Mouse (Mus musculus) forebrain, embryonic 16.5 days (tissue): ENCODE results near the gene Bmp15. TPM values are rescaled to one million over a fixed set of nuclear protein-coding genes. Genes with fewer than 3 reads are reported as not detected.

Experiments used
- ATAC-seq: fragments of 200-750 bp; cut with Nextera tagmentation; 2 replicates; pipeline ENCODE4 v1.8.0; 2017; ENCODE audit warnings: mild to moderate bottlenecking, moderate library complexity
- H3K27ac ChIP-seq: fragments of 300-500 bp; sonication (generic); 2 replicates; pipeline ENCODE4 v1.5.1; 2014; ENCODE audit warnings: low read length, control low read depth
- H3K27me3 ChIP-seq: fragments of 300-500 bp; sonication (generic); replicated peaks from 2 replicates; pipeline ENCODE4 v1.6.1; 2014; ENCODE audit warnings: low read length; ENCODE audit not compliant: control insufficient read depth, insufficient read depth
- H3K36me3 ChIP-seq: fragments of 300-500 bp; sonication (generic); 2 replicates; pipeline ENCODE4 v1.6.1; 2014; ENCODE audit not compliant: control insufficient read depth, insufficient read depth
- H3K4me1 ChIP-seq: fragments of 300-500 bp; sonication (generic); replicated peaks from 2 replicates; pipeline ENCODE4 v1.6.1; 2014; ENCODE audit warnings: low read length; ENCODE audit not compliant: control insufficient read depth, insufficient read depth
- H3K4me2 ChIP-seq: fragments of 300-500 bp; sonication (generic); 2 replicates; pipeline ENCODE4 v1.6.1; 2014; ENCODE audit warnings: mild to moderate bottlenecking, low read length, control low read depth
- H3K4me3 ChIP-seq: fragments of 300-500 bp; sonication (generic); replicated peaks from 2 replicates; pipeline ENCODE4 v1.5.1; 2014; ENCODE audit warnings: mild to moderate bottlenecking, low read length, control low read depth
- H3K9ac ChIP-seq: fragments of 300-500 bp; sonication (generic); replicated peaks from 2 replicates; pipeline ENCODE4 v1.6.1; 2014; ENCODE audit warnings: low read depth, low read length, control low read depth
- H3K9me3 ChIP-seq: fragments of 300-500 bp; sonication (generic); 2 replicates; pipeline ENCODE4 v1.6.1; 2016; ENCODE audit warnings: low read length; ENCODE audit not compliant: control insufficient read depth
- WGBS: fragments of 180-500 bp; shearing (Covaris S2); extraction: QIAGEN DNeasy Blood & Tissue Kit; methylation state at CpG from one replicate; pipeline ENCODE4 v1.1.7; 2014; 5-methylcytosine and 5-hydroxymethylcytosine counted together
- polyA plus RNA-seq: library from polyadenylated mRNA; unstranded; fragments of >200 nt; fragmentation: Nextera tagmentation; extraction: Ambion mirVana; gene quantifications from 2 replicates; pipeline ENCODE4 v1.2.1, GENCODE M21; 2015

The Bmp15 gene
- 0.22 and 0.25 TPM in 2 replicates for polyA plus RNA-seq

GRCm38 (mm10) chrX:6320621-6321020 is at the start of gene Bmp15:
Bmp15 (minus strand) TSS chrX:6320721.
- ATAC-seq, result no peak
- Histone ChIP-seq H3K27me3 (no peaks in the 10 kb centered on the region), H3K9me3 (no peaks in the 10 kb centered on the region), H3K36me3 (no peaks in the 10 kb centered on the region), H3K4me1 (no peaks in the 10 kb centered on the region), H3K4me3 (no peak within 1 kb of the TSS), H3K9ac (no peak within 1 kb of the TSS), H3K27ac (no peak within 1 kb of the TSS), H3K4me2 (no peak within 1 kb of the TSS)
- 85% methylated on average over 3 of the region's 3 CpGs for WGBS

- ATAC-seq, result no peak
- H3K9ac ChIP-seq, result no peak overlapping the region
Observed at GRCm38 (mm10) chrX:6368822-6369221, 48.3 kb upstream of the Bmp15 start.

GRCm38 (mm10) chrX:6357503-6358114 is 37.1 kb upstream of the Bmp15 start:
- Histone ChIP-seq H3K4me1 (no peaks in the 10 kb centered on the region), H3K4me3 (no peak overlapping the region), H3K9me3 (no peaks in the 10 kb centered on the region), H3K27me3 (no peaks in the 10 kb centered on the region), H3K9ac (no peak overlapping the region), H3K27ac (no peak overlapping the region), H3K36me3 (no peaks in the 10 kb centered on the region), H3K4me2 (no peak overlapping the region)
- ATAC-seq, result no peak
- WGBS, result 65% methylated on average over 6 of the region's 6 CpGs

More at GRCm38 (mm10) chrX:6368822-6369221, 48.3 kb upstream of the Bmp15 start:
- Histone ChIP-seq H3K4me2 (no peak overlapping the region), H3K36me3 (no peaks in the 10 kb centered on the region), H3K27me3 (no peaks in the 10 kb centered on the region), H3K27ac (no peak overlapping the region), H3K4me1 (no peaks in the 10 kb centered on the region), H3K4me3 (no peak overlapping the region), H3K9me3 (no peaks in the 10 kb centered on the region)
- WGBS, result 86% methylated on average over 1 of the region's 1 CpGs

GRCm38 (mm10) chrX:6356876-6357275 is 36.4 kb upstream of the Bmp15 start:
- no peak overlapping the region for H3K4me3 ChIP-seq
- H3K36me3 ChIP-seq, result no peaks in the 10 kb centered on the region
- no peaks in the 10 kb centered on the region for H3K4me1 ChIP-seq
- WGBS, result 79% methylated on average over 3 of the region's 3 CpGs
- no peak for ATAC-seq
- H3K9ac ChIP-seq, result no peak overlapping the region
- no peaks in the 10 kb centered on the region for H3K27me3 ChIP-seq
- H3K27ac ChIP-seq, result no peak overlapping the region
- H3K9me3 ChIP-seq, result no peaks in the 10 kb centered on the region
- no peak overlapping the region for H3K4me2 ChIP-seq

- no peaks in the 10 kb centered on the region for H3K9me3 ChIP-seq
- no peak overlapping the region for H3K27ac ChIP-seq
- no peak for ATAC-seq
- no peak overlapping the region for H3K9ac ChIP-seq
- no peak overlapping the region for H3K4me3 ChIP-seq
- H3K4me1 ChIP-seq, result no peaks in the 10 kb centered on the region
- H3K27me3 ChIP-seq, result no peaks in the 10 kb centered on the region
- no peak overlapping the region for H3K4me2 ChIP-seq
- H3K36me3 ChIP-seq, result no peaks in the 10 kb centered on the region
- 57% methylated on average over 1 of the region's 1 CpGs for WGBS
Observed at GRCm38 (mm10) chrX:6345273-6345959, 24.9 kb upstream of the Bmp15 start.

GRCm38 (mm10) chrX:6324056-6324455 is 3.5 kb upstream of the Bmp15 start:
- ATAC-seq, result no peak
- H3K9me3 ChIP-seq, result no peaks in the 10 kb centered on the region
- H3K36me3 ChIP-seq, result no peaks in the 10 kb centered on the region

GRCm38 (mm10) chrX:6317747-6318146 is 2.8 kb downstream of the Bmp15 start:
- Histone ChIP-seq H3K9me3 (no peaks in the 10 kb centered on the region), H3K4me1 (no peaks in the 10 kb centered on the region), H3K4me2 (no peak overlapping the region), H3K27ac (no peak overlapping the region), H3K9ac (no peak overlapping the region), H3K27me3 (no peaks in the 10 kb centered on the region), H3K4me3 (no peak overlapping the region), H3K36me3 (no peaks in the 10 kb centered on the region)
- 72% methylated on average over 1 of the region's 1 CpGs for WGBS
- ATAC-seq, result no peak

More at GRCm38 (mm10) chrX:6324056-6324455, 3.5 kb upstream of the Bmp15 start:
- Histone ChIP-seq H3K4me3 (no peak overlapping the region), H3K27me3 (no peaks in the 10 kb centered on the region), H3K4me1 (no peaks in the 10 kb centered on the region), H3K9ac (no peak overlapping the region), H3K27ac (no peak overlapping the region), H3K4me2 (no peak overlapping the region)
- 13% methylated on average over 1 of the region's 1 CpGs for WGBS

Other genes starting within 250 kb of the Bmp15 start
- 0.12 TPM in 1 of 2 replicates, not detected in the other for gene AU022751, start 237.3 kb downstream of the Bmp15 start, polyA plus RNA-seq
- 59.4 and 63.8 TPM in 2 replicates for gene Nudt10, start 147.7 kb downstream of the Bmp15 start, polyA plus RNA-seq
- 1.1 and 1.6 TPM in 2 replicates for gene Shroom4, start 79.1 kb upstream of the Bmp15 start, polyA plus RNA-seq